ENCODE assay signal across 38 mouse cellular contexts in the genomic region with DNA sequence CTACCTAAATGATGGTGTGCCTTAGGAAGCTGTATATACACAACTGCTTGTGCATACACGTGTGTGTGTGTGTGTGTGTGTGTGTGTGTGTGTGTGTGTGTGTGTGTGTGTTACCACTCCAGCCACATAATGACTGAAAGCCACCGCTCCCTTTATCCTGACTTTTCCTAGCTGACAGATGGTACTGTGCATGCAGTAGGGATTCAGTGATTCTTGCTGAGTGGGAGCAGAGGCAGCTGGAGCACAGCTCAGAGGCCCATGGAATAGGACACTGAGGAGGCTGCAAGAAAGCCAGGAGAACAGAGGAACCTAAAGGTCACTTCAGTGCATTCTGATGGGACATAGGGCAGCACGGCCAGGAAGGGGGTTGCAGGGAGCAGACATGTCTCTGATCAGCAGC. TPM values are rescaled to one million over a fixed set of nuclear protein-coding genes. Genes with fewer than 3 reads are reported as not detected.
DNase-seq lines count a peak whose midpoint lies in the region; ATAC-seq and TF ChIP-seq lines count a peak whose summit lies in the region.
"Had no signal": no experiment of that assay in that cellular context is flagged by ENCODE, and none has a peak within 500 bp of the region (broad histone marks: within the 10 kb centered on the region; RNA-seq: fewer than 3 reads in every experiment).

No protein-coding gene starts in this region.

- no peak for TF ChIP-seq CTCF in layer of hippocampus, adult 2 months (conservative IDR thresholded peaks at IDR 0.05)

- peak overlapping the region; percentile 55; the same call in 1 of the 2 replicates for H3K27ac ChIP-seq in layer of hippocampus, adult 2 months
- H3K27ac ChIP-seq: embryonic facial prominence, embryonic 12.5 days; forebrain, embryonic 12.5 days; hindbrain, embryonic 14.5 days; limb, embryonic 15.5 days; liver, embryonic 14.5 days; midbrain, embryonic 13.5 days; stomach, postnatal 0 days had no signal

- DNase-seq in heart, adult 11 months = peak; percentile 81
- no peak for DNase-seq in heart, adult 18-20 months
- DNase-seq in brain, adult 2 months (ENCODE audit: low read depth, low spot score) = peak; percentile 42
- DNase-seq in layer of hippocampus, adult 2 months (ENCODE audit: low spot score in 2 of 2) = peak; percentile 10 to 12
- DNase-seq in layer of hippocampus, postnatal 36 days = peak; percentile 7 to 32
- DNase-seq in adrenal gland, adult 2 months = no peak
- DNase-seq: cerebellum, adult 11-12 months; cerebellum, postnatal 14 days; gastrocnemius, postnatal 25 days; heart, postnatal 36 days; kidney, adult 18-20 months; kidney, postnatal 4 days; lung, embryonic 14.5 days; lung, postnatal 36 days had no signal

- no peak overlapping the region for H3K4me3 ChIP-seq in layer of hippocampus, adult 2 months
- H3K4me3 ChIP-seq: embryonic facial prominence, embryonic 12.5 days; erythroblast, embryonic 14.5 days; forebrain, embryonic 12.5 days; limb, embryonic 15.5 days; megakaryocyte, embryonic 14.5 days; midbrain, embryonic 13.5 days had no signal

- ATAC-seq in monocyte, adult 5-6 weeks (replicated peaks; ENCODE audit: insufficient number of reproducible peaks, low FRiP score, low TSS enrichment, poor library complexity, severe bottlenecking) = no peak
- ATAC-seq: inflammation-experienced regulatory T-cells, adult 6 months; midbrain, embryonic 13.5 days; Patski had no signal

RNA-seq across cellular contexts. Expression of a gene that starts 4.4 kb away (rescaled TPM):
- not detected for total RNA-seq in heart, adult 18-20 months (2021)
- not detected for total RNA-seq in layer of hippocampus, adult 2 months (2021)
- not detected for total RNA-seq in layer of hippocampus, postnatal 36 days (2021)
- total RNA-seq in adrenal gland, adult 2 months (2021) = not detected
- polyA plus RNA-seq in adrenal gland, adult 2 months (2012; rRNA removed) = not detected in 2 replicates
- not detected in 3 replicates for total RNA-seq in monocyte, adult 5-6 weeks (2017)
- total RNA-seq: adrenal gland, adult 18-20 months; CH12.LX; gastrocnemius, postnatal 25 days; heart, adult 8-10 months; heart, postnatal 36 days; left cerebral cortex, postnatal 10 days had no signal
- polyA plus RNA-seq: embryonic facial prominence, embryonic 12.5 days; erythroblast, embryonic 14.5 days; forebrain, embryonic 12.5 days; G1E; heart, embryonic 14.5 days; hindbrain, embryonic 14.5 days; inflammation-experienced regulatory T-cells, adult 6 months; kidney, embryonic 16.5 days; limb, embryonic 15.5 days; liver, embryonic 14.5 days; lung, embryonic 14.5 days; midbrain, embryonic 13.5 days; neural tube, embryonic 11.5 days; Patski; small intestine, adult 2 months; stomach, postnatal 0 days; thymus, postnatal 0 days; urinary bladder, adult 2 months had no signal

RNA-seq across cellular contexts. Expression of a gene that starts 7.5 kb away (rescaled TPM):
- total RNA-seq in heart, adult 18-20 months (2021) = not detected
- total RNA-seq in layer of hippocampus, adult 2 months (2021) = not detected
- not detected for total RNA-seq in layer of hippocampus, postnatal 36 days (2021)
- total RNA-seq in adrenal gland, adult 2 months (2021) = not detected
- not detected in 2 replicates for polyA plus RNA-seq in adrenal gland, adult 2 months (2012; rRNA removed)
- total RNA-seq in monocyte, adult 5-6 weeks (2017) = not detected in 3 replicates
- total RNA-seq: adrenal gland, adult 18-20 months; adrenal gland, postnatal 4 days; CH12.LX; G1E; gastrocnemius, postnatal 25 days; heart, adult 8-10 months; heart, postnatal 36 days; left cerebral cortex, postnatal 10 days had no signal
- polyA plus RNA-seq: embryonic facial prominence, embryonic 12.5 days; forebrain, embryonic 12.5 days; G1E; heart, embryonic 14.5 days; hindbrain, embryonic 14.5 days; inflammation-experienced regulatory T-cells, adult 6 months; kidney, embryonic 16.5 days; limb, embryonic 15.5 days; liver, embryonic 14.5 days; lung, embryonic 14.5 days; midbrain, embryonic 13.5 days; neural tube, embryonic 11.5 days; Patski; small intestine, adult 2 months; stomach, postnatal 0 days; thymus, postnatal 0 days; urinary bladder, adult 2 months had no signal

RNA-seq across cellular contexts. Expression of a gene that starts 52.6 kb away (rescaled TPM):
- total RNA-seq in heart, adult 18-20 months (2021) = not detected
- total RNA-seq in layer of hippocampus, adult 2 months (2021) = not detected
- not detected for total RNA-seq in layer of hippocampus, postnatal 36 days (2021)
- not detected for total RNA-seq in adrenal gland, adult 2 months (2021)
- not detected in 2 replicates for polyA plus RNA-seq in adrenal gland, adult 2 months (2012; rRNA removed)
- not detected in 3 replicates for total RNA-seq in monocyte, adult 5-6 weeks (2017)
- total RNA-seq: adrenal gland, adult 18-20 months; adrenal gland, postnatal 4 days; CH12.LX; gastrocnemius, postnatal 25 days; heart, adult 8-10 months; heart, postnatal 36 days; left cerebral cortex, postnatal 10 days had no signal
- polyA plus RNA-seq: embryonic facial prominence, embryonic 12.5 days; erythroblast, embryonic 14.5 days; forebrain, embryonic 12.5 days; G1E; hindbrain, embryonic 14.5 days; inflammation-experienced regulatory T-cells, adult 6 months; kidney, embryonic 16.5 days; liver, embryonic 14.5 days; lung, embryonic 14.5 days; midbrain, embryonic 13.5 days; neural tube, embryonic 11.5 days; Patski; stomach, postnatal 0 days; urinary bladder, adult 2 months had no signal

RNA-seq across cellular contexts. Expression of a gene that starts 54.0 kb away (rescaled TPM):
- total RNA-seq in heart, adult 18-20 months (2021) = 1 to 10 TPM in 1 of 2 experiments, under 1 TPM in 1; 0.89 to 1.7 TPM
- 1 to 10 TPM; 2.9 to 3.6 TPM for total RNA-seq in layer of hippocampus, adult 2 months (2021)
- total RNA-seq in layer of hippocampus, postnatal 36 days (2021) = 1 to 10 TPM; 1.8 to 3.1 TPM
- total RNA-seq in adrenal gland, adult 2 months (2021) = under 1 TPM; 0.79 to 0.86 TPM
- 0.65 and 1.3 TPM in 2 replicates for polyA plus RNA-seq in adrenal gland, adult 2 months (2012; rRNA removed)
- 0.68 TPM in 1 of 3 replicates, not detected in the others for total RNA-seq in monocyte, adult 5-6 weeks (2017)
- total RNA-seq: CH12.LX had no signal

Comparison
In these comparisons a context has a peak if more than half of its experiments do, and no peak if none do; other contexts are left out.
1. DNase-seq: peak in heart, adult 11 months (single experiment), brain, adult 2 months (single experiment), layer of hippocampus, adult 2 months (2 of 2) and layer of hippocampus, postnatal 36 days (2 of 2); none in heart, adult 18-20 months (0 of 2) and adrenal gland, adult 2 months (single experiment).